Mouse (Mus musculus) thymus, adult 18-20 months (tissue): ENCODE measurements around the gene Lce1h.

Experiments
- DNase-seq, 2 experiments: peaks; one replicate each; pipeline ENCODE4 v3.0.0; 2022; ENCODE audit warnings: mixed read lengths in 2 of 2

Lce1h gene

GRCm38 (mm10) chr3:92764965-92765364 lies at the start of gene Lce1h:
TSS of gene Lce1h (minus strand) at chr3:92765065.
- no peak for DNase-seq

- DNase-seq, result no peak
Measured at GRCm38 (mm10) chr3:92807791-92808190, 42.9 kb upstream of the Lce1h start, which contains the start of gene Lce1k. TSS of gene Lce1k (minus strand) at chr3:92807891.

GRCm38 (mm10) chr3:92790414-92790813 lies 25.5 kb upstream of the Lce1h start, which contains the start of gene Lce1j:
TSS of gene Lce1j (minus strand) at chr3:92790514.
- DNase-seq, result no peak

GRCm38 (mm10) chr3:92778799-92779198 lies 13.9 kb upstream of the Lce1h start, which contains the start of gene Lce1i:
TSS of gene Lce1i (minus strand) at chr3:92778899.
- DNase-seq, result no peak

- DNase-seq, result no peak
Measured at GRCm38 (mm10) chr3:92771573-92771972, 6.7 kb upstream of the Lce1h start.

GRCm38 (mm10) chr3:92753197-92753596 lies 11.7 kb downstream of the Lce1h start:
- no peak for DNase-seq

GRCm38 (mm10) chr3:92752238-92752637 lies 12.6 kb downstream of the Lce1h start, which contains the start of gene Lce1g:
TSS of gene Lce1g (minus strand) at chr3:92752338.
- DNase-seq, result no peak

- no peak for DNase-seq
Measured at GRCm38 (mm10) chr3:92738996-92739395, 25.9 kb downstream of the Lce1h start, which contains the start of gene Gm38119. TSS of gene Gm38119 (minus strand) at chr3:92739096.

- no peak for DNase-seq
Measured at GRCm38 (mm10) chr3:92722631-92723030, 42.2 kb downstream of the Lce1h start.

GRCm38 (mm10) chr3:92720250-92720649 lies 44.6 kb downstream of the Lce1h start, which contains the start of gene Lce1f:
TSS of gene Lce1f (minus strand) at chr3:92720350.
- DNase-seq, result no peak

GRCm38 (mm10) chr3:92715122-92715521 lies 49.7 kb downstream of the Lce1h start:
- no peak for DNase-seq
